Mouse (Mus musculus) WW6 (cell line): ENCODE measurements around the gene Cyp3a57.
"Not testable (repeated sequence)": the region's sequence is repeated elsewhere in the genome, so short reads cannot be mapped to it uniquely, and the experiment has no call there.

Source experiments
- DNase-seq: peaks from one replicate; pipeline ENCODE4 v3.0.0-alpha.2; 2013; ENCODE audit warnings: low read depth, low spot score

The Cyp3a57 gene

GRCm38 (mm10) chr5:145344941-145345340, at the start of gene Cyp3a57:
Gene Cyp3a57 (plus strand): TSS chr5:145345279.
- DNase-seq = no peak

GRCm38 (mm10) chr5:145300469-145300868, 44.6 kb upstream of the Cyp3a57 start:
- no peak for DNase-seq

GRCm38 (mm10) chr5:145301796-145302195, 43.3 kb upstream of the Cyp3a57 start:
- not testable (repeated sequence) for DNase-seq

- DNase-seq = no peak
Measured at GRCm38 (mm10) chr5:145302424-145302823, 42.7 kb upstream of the Cyp3a57 start.

- DNase-seq = not testable (repeated sequence)
Measured at GRCm38 (mm10) chr5:145306953-145307352, 38.1 kb upstream of the Cyp3a57 start.

- DNase-seq = not testable (repeated sequence)
Measured at GRCm38 (mm10) chr5:145307811-145308210, 37.3 kb upstream of the Cyp3a57 start.

- no peak for DNase-seq
Measured at GRCm38 (mm10) chr5:145313845-145314244, 31.2 kb upstream of the Cyp3a57 start.

GRCm38 (mm10) chr5:145317141-145317540, 27.9 kb upstream of the Cyp3a57 start:
- DNase-seq = no peak

- DNase-seq = not testable (repeated sequence)
Measured at GRCm38 (mm10) chr5:145338756-145339155, 6.3 kb upstream of the Cyp3a57 start.

GRCm38 (mm10) chr5:145349697-145350096, 4.6 kb downstream of the Cyp3a57 start:
- DNase-seq = no peak

GRCm38 (mm10) chr5:145353081-145353480, 8.0 kb downstream of the Cyp3a57 start:
- DNase-seq = no peak

GRCm38 (mm10) chr5:145415416-145415815, 70.3 kb downstream of the Cyp3a57 start:
- not testable (repeated sequence) for DNase-seq

- DNase-seq = no peak
Measured at GRCm38 (mm10) chr5:145422287-145422686, 77.2 kb downstream of the Cyp3a57 start.

- no peak for DNase-seq
Measured at GRCm38 (mm10) chr5:145431004-145431403, 85.9 kb downstream of the Cyp3a57 start.

- no peak for DNase-seq
Measured at GRCm38 (mm10) chr5:145433688-145434087, 88.6 kb downstream of the Cyp3a57 start.
